Mouse (Mus musculus): ENCODE data around the gene Gm9049. TPM values are rescaled to one million over a fixed set of nuclear protein-coding genes. Genes with fewer than 3 reads are reported as not detected.
"Not testable (repeated sequence)": the region's sequence is repeated elsewhere in the genome, so short reads cannot be mapped to it uniquely, and the experiment has no call there.

Gm9049 gene
- not detected for total RNA-seq (2021)
- long read RNA-seq, experiment 1: 0 reads
- long read RNA-seq, experiment 2: 0 reads

GRCm38 (mm10) chr10:118354005-118354404, at the start of gene Gm9049:
TSS of gene Gm9049 (minus strand) at chr10:118354105.
- not testable (repeated sequence) for DNase-seq

GRCm38 (mm10) chr10:118399917-118400316, 46.0 kb upstream of the Gm9049 start:
- no peak for DNase-seq

- DNase-seq: peak; percentile 85
Observed at GRCm38 (mm10) chr10:118370443-118370842, 16.5 kb upstream of the Gm9049 start.

- no peak for DNase-seq
Observed at GRCm38 (mm10) chr10:118369518-118369917, 15.6 kb upstream of the Gm9049 start.

GRCm38 (mm10) chr10:118348579-118348978, 5.3 kb downstream of the Gm9049 start, which contains the start of gene Gm9048:
TSS of gene Gm9048 (minus strand) at chr10:118348679.
- DNase-seq: not testable (repeated sequence)

GRCm38 (mm10) chr10:118343155-118343554, 10.8 kb downstream of the Gm9049 start, which contains the start of gene Gm9046:
TSS of gene Gm9046 (minus strand) at chr10:118343255.
- not testable (repeated sequence) for DNase-seq

GRCm38 (mm10) chr10:118337731-118338130, 16.2 kb downstream of the Gm9049 start, which contains the start of gene Gm9045:
TSS of gene Gm9045 (minus strand) at chr10:118337831.
- DNase-seq: not testable (repeated sequence)

- not testable (repeated sequence) for DNase-seq
Observed at GRCm38 (mm10) chr10:118332308-118332707, 21.6 kb downstream of the Gm9049 start, which contains the start of gene Gm9044. TSS of gene Gm9044 (minus strand) at chr10:118332408.

GRCm38 (mm10) chr10:118326869-118327268, 27.0 kb downstream of the Gm9049 start, which contains the start of gene Gm9040:
TSS of gene Gm9040 (minus strand) at chr10:118326969.
- not testable (repeated sequence) for DNase-seq

GRCm38 (mm10) chr10:118319024-118319423, 34.9 kb downstream of the Gm9049 start:
- DNase-seq: no peak

GRCm38 (mm10) chr10:118302133-118302532, 51.8 kb downstream of the Gm9049 start:
- not testable (repeated sequence) for DNase-seq

Other genes starting within 250 kb of the Gm9049 start
- 10 to 100 TPM; 15.5 to 17.8 TPM for gene Mdm1, start 212.3 kb downstream of the Gm9049 start, total RNA-seq (2021)
- not detected for gene Il22, start 149.2 kb downstream of the Gm9049 start, total RNA-seq (2021)
- gene Gm32717, start 113.3 kb downstream of the Gm9049 start, total RNA-seq (2021): under 1 TPM; 0.58 to 0.72 TPM
- gene Gm32802, start 95.4 kb downstream of the Gm9049 start, total RNA-seq (2021): under 1 TPM; 0.58 to 0.72 TPM
- not detected for gene Iltifb, start 59.1 kb downstream of the Gm9049 start, total RNA-seq (2021)
- not detected for gene Gm9040, start 27.1 kb downstream of the Gm9049 start, total RNA-seq (2021)
- gene Gm9044, start 21.7 kb downstream of the Gm9049 start, total RNA-seq (2021): not detected
- gene Gm9045, start 16.3 kb downstream of the Gm9049 start, total RNA-seq (2021): not detected
- gene Gm9046, start 10.8 kb downstream of the Gm9049 start, total RNA-seq (2021): not detected
- not detected for gene Gm9048, start 5.4 kb downstream of the Gm9049 start, total RNA-seq (2021)
- not detected for gene Ifng, start 86.9 kb upstream of the Gm9049 start, total RNA-seq (2021)

Measured in adrenal gland, postnatal 10 days (tissue).